Mouse (Mus musculus) forebrain, embryonic 16.5 days (tissue): ENCODE measurements at regions not wholly inside any gene's neighbourhood (a gene's known extent, or its start where the extent isn't known, plus 50 kb on each side); places are given as distances from the start of the nearest gene placed in this dataset.

Experiments
- ATAC-seq: fragments of 200-750 bp; cut with Nextera tagmentation; 2 replicates; pipeline ENCODE4 v1.8.0; 2017; ENCODE audit warnings: mild to moderate bottlenecking, moderate library complexity
- H3K27ac ChIP-seq: fragments of 300-500 bp; sonication (generic); 2 replicates; pipeline ENCODE4 v1.5.1; 2014; ENCODE audit warnings: low read length, control low read depth
- H3K27me3 ChIP-seq: fragments of 300-500 bp; sonication (generic); replicated peaks from 2 replicates; pipeline ENCODE4 v1.6.1; 2014; ENCODE audit warnings: low read length; ENCODE audit not compliant: control insufficient read depth, insufficient read depth
- H3K36me3 ChIP-seq: fragments of 300-500 bp; sonication (generic); 2 replicates; pipeline ENCODE4 v1.6.1; 2014; ENCODE audit not compliant: control insufficient read depth, insufficient read depth
- H3K4me1 ChIP-seq: fragments of 300-500 bp; sonication (generic); replicated peaks from 2 replicates; pipeline ENCODE4 v1.6.1; 2014; ENCODE audit warnings: low read length; ENCODE audit not compliant: control insufficient read depth, insufficient read depth
- H3K4me2 ChIP-seq: fragments of 300-500 bp; sonication (generic); 2 replicates; pipeline ENCODE4 v1.6.1; 2014; ENCODE audit warnings: mild to moderate bottlenecking, low read length, control low read depth
- H3K4me3 ChIP-seq: fragments of 300-500 bp; sonication (generic); replicated peaks from 2 replicates; pipeline ENCODE4 v1.5.1; 2014; ENCODE audit warnings: mild to moderate bottlenecking, low read length, control low read depth
- H3K9ac ChIP-seq: fragments of 300-500 bp; sonication (generic); replicated peaks from 2 replicates; pipeline ENCODE4 v1.6.1; 2014; ENCODE audit warnings: low read depth, low read length, control low read depth
- H3K9me3 ChIP-seq: fragments of 300-500 bp; sonication (generic); 2 replicates; pipeline ENCODE4 v1.6.1; 2016; ENCODE audit warnings: low read length; ENCODE audit not compliant: control insufficient read depth
- WGBS: fragments of 180-500 bp; shearing (Covaris S2); extraction: QIAGEN DNeasy Blood & Tissue Kit; methylation state at CpG from one replicate; pipeline ENCODE4 v1.1.7; 2014; 5-methylcytosine and 5-hydroxymethylcytosine counted together

GRCm38 (mm10) chr1:96046556-96046955 is 379.2 kb upstream of the St8sia4 start:
- no peaks in the 10 kb centered on the region for H3K36me3 ChIP-seq
- H3K9ac ChIP-seq = no peak overlapping the region
- no peak overlapping the region for H3K27ac ChIP-seq
- ATAC-seq = peak; percentile 66; the same call in 1 of the 2 replicates
- H3K4me1 ChIP-seq = no peaks in the 10 kb centered on the region
- H3K9me3 ChIP-seq = no peaks in the 10 kb centered on the region
- 31% methylated on average over 1 of the region's 1 CpGs for WGBS
- no peak overlapping the region for H3K4me3 ChIP-seq
- no peak overlapping the region for H3K4me2 ChIP-seq
- H3K27me3 ChIP-seq = no peaks in the 10 kb centered on the region

DNA sequence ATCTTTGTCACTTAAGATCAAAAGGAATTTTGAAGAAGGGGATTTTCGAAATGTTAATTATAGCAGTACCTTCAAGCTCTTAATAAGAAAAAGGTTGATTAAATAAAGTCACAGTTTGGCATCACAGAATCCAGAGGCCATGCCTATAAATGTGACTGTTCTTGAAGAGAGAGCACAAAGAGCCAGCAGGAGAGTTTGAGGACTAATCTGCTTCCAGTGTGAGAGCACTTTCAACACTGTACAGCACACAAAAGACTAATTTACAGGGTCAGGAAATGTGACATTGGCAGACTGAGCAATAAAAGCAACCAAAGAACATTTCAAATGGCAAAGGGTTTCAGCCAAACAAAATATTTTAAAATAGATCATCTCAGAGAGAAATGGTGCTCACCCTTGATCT is 352.1 kb upstream of the St8sia4 start:
- ATAC-seq = no peak
- no peaks in the 10 kb centered on the region for H3K27me3 ChIP-seq
- H3K36me3 ChIP-seq = no peaks in the 10 kb centered on the region
- no peak overlapping the region for H3K27ac ChIP-seq
- H3K9me3 ChIP-seq = no peaks in the 10 kb centered on the region
- no peak overlapping the region for H3K4me3 ChIP-seq
- no peak overlapping the region for H3K4me2 ChIP-seq
- no peaks in the 10 kb centered on the region for H3K4me1 ChIP-seq
- 11% methylated on average over 1 of the region's 1 CpGs for WGBS
- H3K9ac ChIP-seq = no peak overlapping the region

- no peak for ATAC-seq
- Histone ChIP-seq H3K27me3 (no peaks in the 10 kb centered on the region), H3K36me3 (no peaks in the 10 kb centered on the region)
Measured at GRCm38 (mm10) chr1:96009461-96009860, 342.1 kb upstream of the St8sia4 start.

DNA sequence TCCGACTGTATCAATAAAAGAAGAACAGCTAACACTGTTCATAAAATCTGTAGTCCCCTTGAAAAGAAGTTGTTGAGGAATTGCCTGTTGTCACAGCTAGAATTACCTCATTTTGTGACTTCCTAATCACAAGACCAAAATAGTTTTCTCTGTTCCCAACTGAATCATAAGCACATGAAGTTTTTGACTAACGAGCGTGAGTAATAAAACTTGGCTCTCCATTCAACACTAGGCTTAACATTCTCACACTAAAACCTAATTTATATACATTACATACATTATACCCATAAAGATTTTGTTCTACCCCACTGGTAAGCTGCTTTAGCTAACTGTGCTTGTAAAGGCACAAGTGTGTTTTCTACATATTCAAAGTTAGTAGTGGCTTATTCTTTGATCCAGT is 335.7 kb upstream of the St8sia4 start:
- no peaks in the 10 kb centered on the region for H3K4me1 ChIP-seq
- 43% methylated on average over 3 of the region's 3 CpGs for WGBS
- ATAC-seq = no peak
- no peaks in the 10 kb centered on the region for H3K27me3 ChIP-seq
- H3K4me3 ChIP-seq = no peak overlapping the region
- H3K9ac ChIP-seq = no peak overlapping the region
- H3K27ac ChIP-seq = no peak overlapping the region
- H3K36me3 ChIP-seq = no peaks in the 10 kb centered on the region
- H3K4me2 ChIP-seq = no peak overlapping the region
- H3K9me3 ChIP-seq = no peaks in the 10 kb centered on the region

More at GRCm38 (mm10) chr1:96009461-96009860, 342.1 kb upstream of the St8sia4 start:
- Histone ChIP-seq H3K4me3 (no peak overlapping the region), H3K27ac (no peak overlapping the region), H3K9ac (no peak overlapping the region), H3K9me3 (no peaks in the 10 kb centered on the region), H3K4me2 (no peak overlapping the region), H3K4me1 (no peaks in the 10 kb centered on the region)
- 84% methylated on average over 3 of the region's 3 CpGs for WGBS

- no peaks in the 10 kb centered on the region for H3K27me3 ChIP-seq
- H3K36me3 ChIP-seq = no peaks in the 10 kb centered on the region
- no peaks in the 10 kb centered on the region for H3K9me3 ChIP-seq
- H3K4me2 ChIP-seq = no peak overlapping the region
- H3K27ac ChIP-seq = no peak overlapping the region
- no peak overlapping the region for H3K9ac ChIP-seq
- no peaks in the 10 kb centered on the region for H3K4me1 ChIP-seq
- H3K4me3 ChIP-seq = no peak overlapping the region
- WGBS = 92% methylated on average over 1 of the region's 1 CpGs
- no peak for ATAC-seq
Measured at GRCm38 (mm10) chr1:95962164-95962563, 294.8 kb upstream of the St8sia4 start.
